8 mouse cellular contexts compared by ENCODE assay signal in genomic region chr15:98616362-98617175, GRCm38 (mm10). TPM values are rescaled to one million over a fixed set of nuclear protein-coding genes. Genes with fewer than 3 reads are reported as not detected.
DNase-seq lines count a peak whose midpoint lies in the region; ATAC-seq and TF ChIP-seq lines count a peak whose summit lies in the region.

No protein-coding gene starts in this region.

- no peaks in the 10 kb centered on the region for H3K36me3 ChIP-seq in hindbrain, embryonic 16.5 days (ENCODE audit: control insufficient read depth, insufficient read depth, low read length)
- H3K36me3 ChIP-seq in limb, embryonic 15.5 days = no peaks in the 10 kb centered on the region

- no peak for ATAC-seq in hindbrain, embryonic 16.5 days
- ATAC-seq in limb, embryonic 15.5 days (ENCODE audit: insufficient number of reproducible peaks, low FRiP score, low TSS enrichment, low read depth) = no peak

- TF ChIP-seq CTCF in gastrocnemius, adult 2 months (IDR thresholded peaks at IDR 0.05) = no peak

- H3K4me2 ChIP-seq in hindbrain, embryonic 16.5 days (ENCODE audit: low read length) = peak overlapping the region; percentile 17; the same call in 1 of the 2 replicates
- H3K4me2 ChIP-seq in limb, embryonic 15.5 days = 0 out of 2 replicates have a peak overlapping the region, but pooled peaks have one; percentile 24

- H3K27ac ChIP-seq in gastrocnemius, adult 2 months = peak overlapping the region; percentile 51
- H3K27ac ChIP-seq in hindbrain, embryonic 16.5 days (ENCODE audit: low read depth, low read length) = no peak overlapping the region
- H3K27ac ChIP-seq in limb, embryonic 15.5 days = no peak overlapping the region

- 50% methylated on average over 20 of the region's 20 CpGs for WGBS in hindbrain, embryonic 16.5 days
- 27% methylated on average over 20 of the region's 20 CpGs for WGBS in limb, embryonic 15.5 days

- intact Hi-C loops in gastrocnemius, adult 2 months (cut with DNase I) = loop anchor here (1.0 to 2.0 kb wide), 2 partner anchors 36 to 106 kb away; no protein-coding TSS in a partner anchor
- intact Hi-C loops in gastrocnemius, postnatal 36 days (cut with DNase I) = loop anchor here (1.0 to 5.0 kb wide), 2 partner anchors 36 to 104 kb away; no protein-coding TSS in a partner anchor
- intact Hi-C loops in left cerebral cortex, postnatal 25 days (cut with DNase I) = loop anchor here (1.0 to 5.0 kb wide), 2 partner anchors 36 to 104 kb away; no protein-coding TSS in a partner anchor

- H3K27me3 ChIP-seq in hindbrain, embryonic 16.5 days (replicated peaks; ENCODE audit: control insufficient read depth, insufficient read depth, low read length) = no peaks in the 10 kb centered on the region
- H3K27me3 ChIP-seq in limb, embryonic 15.5 days = no peaks in the 10 kb centered on the region

- peak; percentile 72 for DNase-seq in gastrocnemius, adult 2 months
- no peak for DNase-seq in gastrocnemius, postnatal 36 days
- DNase-seq in embryo, embryonic 11 days = peak; percentile 46
- DNase-seq in left cerebral cortex, postnatal 25 days (ENCODE audit: low spot score in 2 of 2) = no peak
- DNase-seq in right cerebral cortex, postnatal 36 days (ENCODE audit: low spot score in 2 of 2) = no peak
- DNase-seq in layer of hippocampus, adult 9-11 months = no peak

- H3K9ac ChIP-seq in hindbrain, embryonic 16.5 days (ENCODE audit: low read depth, low read length) = no peak overlapping the region
- H3K9ac ChIP-seq in limb, embryonic 15.5 days = no peak overlapping the region

- H3K4me1 ChIP-seq in hindbrain, embryonic 16.5 days (ENCODE audit: control insufficient read depth, insufficient read depth, low read depth, low read length) = peaks cover 7% of the 10 kb centered on the region
- peaks cover 23% of the 10 kb centered on the region for H3K4me1 ChIP-seq in limb, embryonic 15.5 days

- H3K9me3 ChIP-seq in hindbrain, embryonic 16.5 days (ENCODE audit: control insufficient read depth, low read length) = no peaks in the 10 kb centered on the region
- H3K9me3 ChIP-seq in limb, embryonic 15.5 days = no peaks in the 10 kb centered on the region

- H3K4me3 ChIP-seq in gastrocnemius, adult 2 months = peak overlapping the region; percentile 42
- H3K4me3 ChIP-seq in hindbrain, embryonic 16.5 days (ENCODE audit: low read length) = no peak overlapping the region
- H3K4me3 ChIP-seq in limb, embryonic 15.5 days = no peak overlapping the region

RNA-seq across cellular contexts. Expression of gene Adcy6, which starts 6.7 kb away (rescaled TPM):
- 10 to 100 TPM; 22.8 to 23.1 TPM for total RNA-seq in gastrocnemius, adult 2 months (2021)
- 10 to 100 TPM; 24.2 to 26.7 TPM for total RNA-seq in gastrocnemius, postnatal 36 days (2021)
- 9.1 and 10.1 TPM in 2 replicates for polyA plus RNA-seq in hindbrain, embryonic 16.5 days (2015; fragmentation: Nextera tagmentation; extraction: Ambion mirVana)
- polyA plus RNA-seq in limb, embryonic 15.5 days (2015; fragmentation: Nextera tagmentation; extraction: Ambion mirVana) = 15.1 and 15.8 TPM in 2 replicates
- 10 to 100 TPM; 51.7 to 53.7 TPM for total RNA-seq in left cerebral cortex, postnatal 25 days (2021)

RNA-seq across cellular contexts. Expression of gene Cacnb3, which starts 14.1 kb away (rescaled TPM):
- 1 to 10 TPM; 1.8 to 2.2 TPM for total RNA-seq in gastrocnemius, adult 2 months (2021)
- 1 to 10 TPM; 2.5 to 4.2 TPM for total RNA-seq in gastrocnemius, postnatal 36 days (2021)
- 129 and 141 TPM in 2 replicates for polyA plus RNA-seq in hindbrain, embryonic 16.5 days (2015; fragmentation: Nextera tagmentation; extraction: Ambion mirVana)
- 41.4 and 46.6 TPM in 2 replicates for polyA plus RNA-seq in limb, embryonic 15.5 days (2015; fragmentation: Nextera tagmentation; extraction: Ambion mirVana)
- 100 to 1,000 TPM; 277 to 286 TPM for total RNA-seq in left cerebral cortex, postnatal 25 days (2021)

RNA-seq across cellular contexts. Expression of gene 4930415O20Rik, which starts 45.8 kb away (rescaled TPM):
- 1 to 10 TPM in 1 of 2 experiments, not detected in 1; 1.2 TPM for total RNA-seq in gastrocnemius, adult 2 months (2021)
- under 1 TPM in 1 of 2 experiments, not detected in 1; 0.87 TPM for total RNA-seq in gastrocnemius, postnatal 36 days (2021)
- 0.30 and 0.31 TPM in 2 replicates for polyA plus RNA-seq in hindbrain, embryonic 16.5 days (2015; fragmentation: Nextera tagmentation; extraction: Ambion mirVana)
- polyA plus RNA-seq in limb, embryonic 15.5 days (2015; fragmentation: Nextera tagmentation; extraction: Ambion mirVana) = not detected in 2 replicates
- not detected for total RNA-seq in left cerebral cortex, postnatal 25 days (2021)

RNA-seq across cellular contexts. Expression of gene Ccnt1, which starts 45.8 kb away (rescaled TPM):
- 10 to 100 TPM; 20.4 to 20.5 TPM for total RNA-seq in gastrocnemius, adult 2 months (2021)
- 10 to 100 TPM; 12.4 to 17.9 TPM for total RNA-seq in gastrocnemius, postnatal 36 days (2021)
- polyA plus RNA-seq in hindbrain, embryonic 16.5 days (2015; fragmentation: Nextera tagmentation; extraction: Ambion mirVana) = 58.9 and 69.4 TPM in 2 replicates
- polyA plus RNA-seq in limb, embryonic 15.5 days (2015; fragmentation: Nextera tagmentation; extraction: Ambion mirVana) = 50.8 and 55.2 TPM in 2 replicates
- total RNA-seq in left cerebral cortex, postnatal 25 days (2021) = 10 to 100 TPM; 45.5 to 45.9 TPM

RNA-seq across cellular contexts. Expression of gene Ddx23, which starts 46.1 kb away (rescaled TPM):
- 10 to 100 TPM; 66.3 to 67.4 TPM for total RNA-seq in gastrocnemius, adult 2 months (2021)
- 10 to 100 TPM; 50.0 to 56.2 TPM for total RNA-seq in gastrocnemius, postnatal 36 days (2021)
- polyA plus RNA-seq in hindbrain, embryonic 16.5 days (2015; fragmentation: Nextera tagmentation; extraction: Ambion mirVana) = 17.8 and 19.7 TPM in 2 replicates
- 18.5 and 24.7 TPM in 2 replicates for polyA plus RNA-seq in limb, embryonic 15.5 days (2015; fragmentation: Nextera tagmentation; extraction: Ambion mirVana)
- 10 to 100 TPM; 69.4 to 75.8 TPM for total RNA-seq in left cerebral cortex, postnatal 25 days (2021)

Comparison
In these comparisons a context has a peak if more than half of its experiments do, and no peak if none do; other contexts are left out.
1. DNase-seq: peak in gastrocnemius, adult 2 months (single experiment) and embryo, embryonic 11 days (single experiment); none in gastrocnemius, postnatal 36 days (0 of 2), left cerebral cortex, postnatal 25 days (0 of 2), right cerebral cortex, postnatal 36 days (0 of 2) and layer of hippocampus, adult 9-11 months (single experiment).
2. RNA of gene Cacnb3, which starts 14.1 kb away (total RNA-seq): 277 to 286 TPM in left cerebral cortex, postnatal 25 days; 2.5 to 4.2 TPM in gastrocnemius, postnatal 36 days and 1.8 to 2.2 TPM in gastrocnemius, adult 2 months; every median in the first group is over 10 times any median in the second.